Mouse (Mus musculus) c-Kit-positive CD71-positive TER-119-negative erythroid progenitor cells, embryonic 14.5 days (primary cell): Measurements from ENCODE around the gene Eif3a.

Experiments used
- DNase-seq: peaks from one replicate; pipeline ENCODE4 v3.0.0-alpha.2; 2013; ENCODE audit warnings: low read depth

Gene Eif3a

DNA sequence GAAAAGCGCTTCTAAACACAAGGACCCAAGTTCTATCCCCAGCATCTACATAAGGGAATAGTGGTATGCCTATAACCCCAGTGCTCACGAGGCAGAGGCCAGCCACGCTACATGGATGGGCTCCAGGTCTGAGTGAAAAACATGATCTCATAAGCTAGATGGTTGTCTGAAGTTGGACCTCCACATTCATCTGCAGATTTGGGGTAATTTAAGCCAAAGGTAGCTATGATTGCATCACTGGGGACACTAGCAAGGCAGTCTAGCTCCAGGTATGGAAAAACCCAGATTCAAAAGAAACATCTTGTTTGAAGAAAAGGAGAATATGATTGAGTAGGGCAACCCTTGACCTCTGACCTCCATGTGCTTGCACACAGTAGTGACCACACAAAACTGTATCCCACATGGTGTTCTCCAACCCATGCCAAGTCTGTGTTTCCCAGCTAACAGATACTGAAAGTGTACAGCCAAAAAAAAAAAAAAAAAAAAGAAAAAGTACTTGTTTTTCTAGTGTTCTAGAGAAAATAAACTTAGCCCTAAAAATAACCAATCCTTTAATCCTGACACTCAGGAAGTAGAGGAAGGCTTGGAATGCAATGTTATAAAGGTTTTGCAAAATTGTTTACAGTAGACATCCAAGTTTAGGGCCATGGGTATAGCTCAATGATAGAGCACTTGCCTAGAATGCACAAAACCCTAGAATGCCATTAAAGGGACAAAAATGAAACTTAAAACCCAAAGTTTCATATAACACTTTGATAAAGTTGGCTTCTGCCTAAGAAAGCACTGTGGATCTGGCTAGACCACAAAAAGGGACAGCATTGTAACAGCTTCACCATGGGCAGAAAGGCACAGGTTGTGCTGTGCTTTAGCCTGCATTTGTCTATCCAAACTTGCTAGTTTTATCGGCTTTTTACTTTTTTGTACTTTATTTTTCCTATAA, 31.3 kb downstream of the Eif3a start:
- no peak for DNase-seq

DNA sequence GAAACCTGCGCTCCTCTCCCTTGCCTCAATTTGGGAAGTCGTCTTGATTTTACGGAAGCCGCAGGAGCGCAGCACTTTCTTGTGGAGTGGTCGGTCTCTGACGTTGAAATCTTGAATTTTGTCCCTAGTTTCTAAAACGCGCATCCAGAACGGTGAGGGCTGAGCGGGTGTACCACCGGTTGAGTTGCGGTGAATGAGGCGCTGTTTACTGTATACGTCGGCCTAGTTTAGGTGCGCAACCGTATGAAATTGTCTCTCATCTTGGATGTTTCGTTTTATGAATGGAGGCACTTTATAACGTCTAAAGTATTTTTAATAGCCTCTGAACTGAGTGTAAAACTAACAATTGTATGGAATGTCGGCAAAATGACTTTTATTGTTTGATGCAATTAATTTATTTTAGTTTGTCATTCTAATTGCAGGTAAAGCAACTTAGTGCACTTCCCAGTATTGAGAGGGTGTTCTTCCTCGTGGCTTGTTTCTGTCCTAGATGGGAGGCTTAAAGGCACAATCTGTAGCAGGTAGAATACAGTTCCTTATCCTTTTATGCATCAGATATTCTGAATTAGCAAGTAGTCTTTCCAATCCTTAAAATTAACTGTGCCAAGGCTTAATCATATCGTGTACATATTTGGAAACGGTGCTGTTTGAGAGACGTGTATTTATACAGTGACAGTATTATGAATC, 33.2 kb downstream of the Eif3a start:
- DNase-seq, result no peak

DNA sequence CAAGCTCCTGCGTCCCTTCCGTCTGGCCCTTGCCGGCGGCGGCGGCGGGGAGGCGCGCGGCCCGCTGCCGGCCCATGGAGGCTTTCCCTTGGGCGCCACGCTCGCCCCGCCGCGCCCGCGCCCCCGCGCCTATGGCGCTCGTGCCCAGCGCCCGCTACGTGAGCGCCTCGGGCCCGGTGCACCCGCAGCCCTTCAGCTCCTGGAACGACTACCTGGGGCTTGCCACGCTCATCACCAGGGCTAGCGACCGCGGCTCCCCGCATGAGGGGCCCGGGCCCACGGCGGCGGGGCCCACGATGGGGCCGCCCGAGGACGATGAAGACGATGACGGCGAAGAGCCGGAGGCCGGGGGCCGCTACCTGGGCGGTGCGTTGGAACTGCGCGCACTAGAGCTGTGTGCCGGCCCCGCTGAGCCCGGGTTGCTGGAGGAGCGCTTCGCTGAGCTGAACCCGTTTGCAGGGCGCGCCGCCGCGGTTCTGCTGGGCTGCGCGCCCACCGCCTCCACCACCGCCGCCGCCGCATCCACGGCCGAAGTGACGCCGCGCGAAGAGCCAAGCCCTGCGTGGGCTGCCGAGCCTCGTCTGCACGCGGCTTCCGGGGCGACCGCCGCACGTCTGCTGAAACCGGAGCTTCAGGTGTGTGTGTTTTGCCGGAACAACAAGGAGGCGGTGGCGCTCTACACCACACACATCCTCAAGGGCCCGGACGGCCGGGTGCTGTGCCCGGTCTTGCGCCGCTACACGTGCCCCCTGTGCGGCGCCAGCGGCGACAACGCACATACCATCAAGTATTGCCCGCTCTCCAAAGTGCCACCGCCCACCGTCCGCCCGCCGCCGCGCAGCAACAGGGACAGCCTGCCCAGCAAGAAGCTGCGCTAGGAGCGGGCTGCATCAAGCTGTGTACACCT, 34.0 kb downstream of the Eif3a start:
- peak; percentile 32 for DNase-seq

DNA sequence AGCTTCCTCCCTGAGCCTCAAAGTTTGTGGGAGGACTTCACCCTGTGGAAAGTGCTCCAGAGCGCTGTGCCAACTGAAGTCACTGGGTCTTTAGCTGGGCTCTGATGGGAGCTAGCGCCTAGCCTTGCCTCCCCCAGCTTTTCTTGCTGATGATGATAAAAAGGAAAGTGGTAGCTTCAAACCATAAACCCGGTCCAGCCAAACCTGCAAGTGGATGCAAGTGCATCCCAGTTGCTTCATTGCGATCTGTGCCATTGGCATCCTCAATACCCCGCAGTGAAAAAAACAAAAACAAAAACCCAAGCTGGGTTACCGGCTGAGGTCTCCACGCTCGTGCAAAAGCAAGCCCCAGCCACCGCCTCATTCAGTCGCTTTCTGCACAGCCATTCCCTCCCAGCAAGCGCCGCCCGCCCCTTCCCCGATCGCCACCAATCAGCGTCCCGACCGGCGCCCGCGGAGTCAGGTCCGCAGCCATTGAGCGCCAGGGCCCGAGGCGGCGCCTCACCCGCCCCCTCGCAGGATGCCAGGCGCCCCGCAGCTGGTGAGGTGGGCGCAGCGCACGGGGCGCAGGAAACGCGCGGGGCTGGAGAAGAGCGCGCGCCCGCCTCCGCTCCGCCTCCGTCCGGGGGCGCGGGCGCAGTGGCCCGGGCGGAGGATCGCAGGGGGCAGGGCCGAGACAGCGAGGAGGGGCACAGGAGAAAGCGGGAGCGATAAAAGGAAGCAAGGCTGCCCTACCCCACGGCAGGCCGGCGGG, 34.8 kb downstream of the Eif3a start, which contains the start of gene Nanos1:
Nanos1 (plus strand) TSS at position 550 of the 754 bp plus-strand sequence.
- peak; percentile 86 for DNase-seq

DNA sequence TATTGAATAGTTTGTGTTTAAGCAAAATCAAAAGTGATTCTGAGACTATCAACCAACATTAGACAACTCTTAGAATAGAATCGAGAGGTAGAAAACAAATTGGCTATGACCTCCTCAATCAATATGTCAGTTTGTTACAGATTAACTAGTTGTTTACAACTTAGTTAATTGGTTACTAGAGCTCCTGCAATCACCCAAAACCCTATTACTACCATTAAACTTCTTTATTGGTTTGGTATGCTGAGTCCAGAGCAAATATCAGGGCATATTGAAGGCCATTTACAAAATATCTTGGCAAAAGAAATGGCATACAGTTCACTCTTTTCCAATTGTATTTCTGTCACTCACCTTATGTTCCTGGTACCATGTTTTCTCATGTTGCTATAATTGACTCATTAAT, 42.7 kb downstream of the Eif3a start:
- no peak for DNase-seq

DNA sequence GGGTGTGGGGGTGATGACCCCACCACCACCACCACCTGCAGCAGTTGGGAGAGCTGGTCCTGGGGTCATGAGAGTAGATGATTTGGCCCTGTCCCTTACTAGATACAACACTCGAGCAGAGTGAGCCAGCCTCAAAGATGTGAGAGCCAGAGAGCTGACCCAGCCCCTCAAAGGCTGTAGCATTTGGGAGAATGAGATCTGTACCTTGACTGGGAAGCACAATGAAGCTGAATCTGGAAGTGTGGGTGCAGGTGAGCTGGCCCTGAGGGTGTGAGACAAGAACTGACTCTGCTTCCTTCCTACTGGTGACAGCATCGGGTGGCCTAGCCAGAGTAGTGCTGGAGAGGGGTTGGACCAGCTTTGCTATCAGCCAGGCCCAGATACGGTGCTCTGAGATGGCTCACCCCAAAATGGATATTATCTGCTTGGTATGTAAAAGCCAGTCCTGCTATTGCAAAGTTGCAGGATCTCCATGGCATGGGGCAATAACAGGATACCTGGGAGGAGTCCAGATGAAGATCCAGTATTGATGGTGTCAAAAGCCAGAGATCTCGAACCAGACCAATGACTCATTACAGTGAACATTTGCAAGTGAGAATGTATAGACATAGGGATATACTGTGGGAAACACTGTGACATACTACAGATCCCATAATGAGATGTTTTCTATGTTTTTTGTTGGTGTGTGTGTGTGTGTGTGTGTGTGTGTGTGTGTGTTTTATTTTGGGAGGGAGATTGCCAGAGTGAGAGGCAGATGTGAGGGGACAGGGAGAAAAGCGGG, 46.5 kb downstream of the Eif3a start:
- peak; percentile 68 for DNase-seq

DNA sequence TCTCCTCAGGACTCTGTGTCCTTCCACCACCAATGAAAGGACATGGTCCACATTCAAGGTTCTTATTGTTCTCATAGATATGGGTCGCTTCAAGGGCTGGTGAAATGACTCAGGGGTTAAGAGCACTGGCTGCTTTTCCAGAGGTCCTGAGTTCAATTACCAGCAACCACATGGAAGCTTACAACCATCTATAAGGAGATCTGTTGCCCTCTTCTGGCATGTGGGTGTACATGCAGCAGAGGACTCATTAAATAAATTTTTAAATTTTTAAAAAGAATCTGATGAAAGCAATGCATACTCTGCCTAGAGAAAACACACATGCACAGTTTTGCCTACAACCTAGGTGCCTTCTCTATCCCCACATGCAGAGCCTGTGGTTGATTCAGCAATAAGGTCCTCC, 49.9 kb downstream of the Eif3a start:
- no peak for DNase-seq

DNA sequence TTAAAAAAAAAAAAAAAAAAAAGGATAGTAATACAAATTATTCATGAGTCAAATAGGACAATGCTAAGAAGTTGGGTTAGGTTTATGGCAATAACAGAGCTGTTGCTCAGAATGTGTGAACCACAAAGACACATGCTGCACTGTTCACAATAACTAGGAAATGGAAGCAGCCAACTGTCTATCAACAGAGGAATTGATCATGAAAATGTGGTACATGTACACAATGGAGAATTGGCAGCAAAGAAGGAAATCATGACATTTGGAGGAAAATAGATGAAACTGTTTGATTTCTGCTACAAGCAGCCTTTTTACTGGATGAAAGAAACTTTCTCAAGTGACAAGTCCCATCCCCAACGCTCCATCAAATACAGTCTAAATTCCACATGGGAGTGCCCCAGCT, 58.5 kb downstream of the Eif3a start:
- no peak for DNase-seq

DNA sequence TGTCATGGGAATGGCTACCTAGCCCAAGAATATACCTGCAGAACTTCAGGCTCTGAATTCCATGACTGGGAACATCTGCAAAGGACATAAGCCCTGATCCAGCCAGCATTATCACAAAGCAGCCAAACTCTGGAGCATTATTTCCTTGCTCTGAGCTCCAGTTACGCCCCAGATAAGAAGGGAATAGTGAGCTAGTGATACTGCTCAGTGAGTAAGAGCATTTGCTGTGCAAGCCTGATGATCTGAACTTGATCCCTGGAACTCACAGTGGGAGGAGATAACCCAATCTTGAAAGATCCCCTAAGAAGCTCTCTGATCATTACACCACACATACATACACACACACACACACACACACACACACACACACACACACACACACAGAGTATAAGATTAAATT, 59.2 kb downstream of the Eif3a start:
- no peak for DNase-seq

DNA sequence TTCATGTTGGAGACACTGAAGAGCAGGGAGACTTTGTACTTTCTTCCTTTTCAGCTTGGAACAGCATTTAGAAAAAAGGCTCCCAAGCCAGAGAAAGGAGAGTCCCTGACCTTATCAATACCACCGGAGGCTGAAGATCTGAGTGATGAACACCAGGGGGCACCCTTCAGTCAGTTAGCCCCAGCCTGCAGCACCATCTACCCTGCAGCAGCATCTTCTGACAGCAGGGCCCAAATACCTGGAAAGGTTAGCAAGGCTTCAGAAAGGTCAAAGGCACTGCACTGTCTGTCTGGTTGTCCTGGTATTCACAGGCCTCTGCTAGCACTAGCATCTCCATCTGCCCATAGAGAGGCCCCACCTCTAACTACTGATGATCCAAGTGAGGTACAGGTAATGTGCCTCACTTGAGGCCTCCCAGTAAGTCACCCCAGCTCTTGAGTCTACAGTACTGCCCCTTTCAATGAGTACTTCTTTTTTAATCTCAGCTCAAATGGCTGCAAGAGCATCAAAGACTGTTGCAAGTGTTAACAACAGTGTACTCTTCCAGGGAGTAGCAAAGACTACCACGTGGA, 60.1 kb downstream of the Eif3a start:
- peak; percentile 65 for DNase-seq

DNA sequence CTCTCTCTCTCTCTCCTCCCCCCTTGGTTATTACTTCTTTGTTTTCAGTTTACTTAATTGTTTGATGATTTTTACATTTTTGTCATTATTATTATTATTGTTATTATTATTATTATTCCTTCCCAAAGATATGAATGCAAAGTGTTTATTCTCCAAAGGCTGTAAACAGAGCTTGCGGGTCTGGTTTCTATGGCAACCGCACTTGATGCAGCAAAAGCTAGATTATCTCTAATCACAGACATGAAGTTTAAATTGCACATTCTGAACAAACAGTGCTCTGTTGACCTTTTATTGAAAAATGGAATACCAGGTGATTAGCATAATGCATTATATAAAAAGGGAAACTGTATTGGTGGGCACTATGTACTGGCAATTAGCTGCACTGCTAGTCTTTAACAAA, 74.1 kb downstream of the Eif3a start:
- no peak for DNase-seq

DNA sequence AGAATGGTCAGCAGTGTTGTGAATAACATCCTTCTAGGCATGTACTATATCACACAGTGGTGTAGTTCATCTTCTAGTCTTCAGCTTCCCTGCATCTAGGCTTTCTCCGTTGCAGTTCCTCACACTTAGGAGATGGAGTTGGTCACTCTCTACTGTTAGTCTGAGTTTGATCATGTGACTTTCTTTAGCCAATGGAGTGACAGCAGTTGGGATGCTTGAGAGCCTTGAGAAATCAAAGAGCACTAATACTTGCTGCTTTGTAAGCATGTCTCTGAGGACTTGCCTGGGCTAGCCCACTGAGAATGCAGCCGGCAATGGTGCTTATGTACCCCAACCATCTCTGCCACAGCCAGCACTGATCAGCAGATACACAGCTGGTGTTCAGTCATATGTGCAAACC, 77.9 kb downstream of the Eif3a start:
- DNase-seq, result no peak
